Mouse (Mus musculus) bone marrow, adult 2 months (tissue): Measurements from ENCODE around the gene Rassf1.

ENCODE experiments used
- CTCF ChIP-seq: fragments of 200-500 bp; IDR thresholded peaks from 2 replicates; pipeline ENCODE4 v1.5.1; 2011; ENCODE audit warnings: low read length, control low read depth; ENCODE audit not compliant: control insufficient read depth, insufficient read depth
- POLR2A ChIP-seq: fragments of 200-500 bp; IDR thresholded peaks from 2 replicates; pipeline ENCODE4 v1.6.1; 2011; ENCODE audit warnings: low read depth, mild to moderate bottlenecking, control low read depth, low read length, borderline replicate concordance; ENCODE audit not compliant: control insufficient read depth

DNA sequence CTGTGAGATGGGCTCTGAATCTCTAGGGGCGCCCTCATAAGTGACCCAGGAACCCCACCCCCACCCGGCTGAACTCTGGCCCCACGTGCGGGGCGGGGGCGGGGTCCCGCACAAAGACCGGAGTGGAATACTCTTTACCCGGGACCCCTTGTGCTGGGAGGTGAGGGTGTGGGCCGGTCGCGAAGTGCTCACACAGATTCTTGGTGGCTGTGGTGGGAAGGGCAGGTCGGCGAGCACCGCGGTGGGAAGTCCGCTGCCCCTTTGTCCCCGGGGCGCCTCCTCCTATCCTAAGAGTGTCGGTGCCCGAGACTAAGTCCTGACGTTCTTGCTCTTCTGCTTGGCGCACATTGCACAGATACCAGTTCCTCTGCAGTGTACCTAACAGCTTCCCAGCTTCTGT lies 17.9 kb downstream of the Rassf1 start:
- TF ChIP-seq CTCF (no peak), POLR2A (no peak)
